35 mouse cellular contexts compared by ENCODE assay signal in genomic region chr12:83741722-83742121, GRCm38 (mm10). TPM values are rescaled to one million over a fixed set of nuclear protein-coding genes. Genes with fewer than 3 reads are reported as not detected.
"Had no signal": no experiment of that assay in that cellular context is flagged by ENCODE, and none has a peak within 500 bp of the region (broad histone marks: within the 10 kb centered on the region; RNA-seq: fewer than 3 reads in every experiment).

No protein-coding gene starts in this region.

- ATAC-seq: hindbrain, embryonic 16.5 days; hindbrain, postnatal 0 days; inflammation-experienced regulatory T-cells, adult 6 months; intestine, embryonic 15.5 days; intestine, embryonic 16.5 days; intestine, postnatal 0 days had no signal

- H3K4me1 ChIP-seq: heart, embryonic 15.5 days; hindbrain, embryonic 12.5 days; intestine, embryonic 15.5 days had no signal

- DNase-seq: heart, adult 2 months; heart, postnatal 10 days; heart, postnatal 14 days; heart, postnatal 36 days; heart, postnatal 4 days; kidney, adult 11 months; kidney, adult 18-20 months; kidney, adult 2 months; kidney, adult 8-10 months; kidney, adult 9 months; kidney, postnatal 10 days; kidney, postnatal 14 days; kidney, postnatal 4 days; layer of hippocampus, adult 9-11 months; layer of hippocampus, postnatal 36 days had no signal

- H3K4me3 ChIP-seq: heart, adult 2 months; heart, embryonic 10.5 days; heart, embryonic 12.5 days; heart, embryonic 13.5 days; heart, embryonic 15.5 days; hindbrain, embryonic 10.5 days; hindbrain, embryonic 12.5 days; hindbrain, embryonic 13.5 days; hindbrain, embryonic 15.5 days; intestine, embryonic 15.5 days; kidney, embryonic 15.5 days; layer of hippocampus, adult 2 months; left cerebral cortex, adult 2 months had no signal

- H3K9ac ChIP-seq: heart, embryonic 12.5 days; heart, embryonic 13.5 days; heart, embryonic 15.5 days; hindbrain, embryonic 12.5 days; hindbrain, embryonic 13.5 days; hindbrain, embryonic 14.5 days; hindbrain, embryonic 15.5 days; intestine, embryonic 15.5 days; kidney, embryonic 15.5 days had no signal

- H3K27ac ChIP-seq: heart, adult 2 months; heart, embryonic 10.5 days; heart, embryonic 13.5 days; heart, embryonic 15.5 days; hindbrain, embryonic 10.5 days; hindbrain, embryonic 12.5 days; hindbrain, embryonic 13.5 days; hindbrain, embryonic 14.5 days; hindbrain, embryonic 15.5 days; hindbrain, postnatal 0 days; intestine, embryonic 15.5 days; kidney, embryonic 15.5 days; kidney, postnatal 0 days; layer of hippocampus, adult 2 months; left cerebral cortex, adult 2 months had no signal

- H3K36me3 ChIP-seq: heart, embryonic 13.5 days; heart, embryonic 15.5 days; hindbrain, embryonic 15.5 days; intestine, embryonic 15.5 days had no signal

- H3K9me3 ChIP-seq: heart, embryonic 10.5 days; heart, embryonic 12.5 days; heart, embryonic 13.5 days; heart, embryonic 15.5 days; hindbrain, embryonic 10.5 days; hindbrain, embryonic 12.5 days; hindbrain, embryonic 13.5 days; hindbrain, embryonic 15.5 days; intestine, embryonic 15.5 days; kidney, embryonic 15.5 days had no signal

- H3K27me3 ChIP-seq: heart, embryonic 12.5 days; heart, embryonic 13.5 days; heart, embryonic 15.5 days; hindbrain, embryonic 12.5 days; hindbrain, embryonic 13.5 days; hindbrain, embryonic 15.5 days; intestine, embryonic 15.5 days; kidney, embryonic 15.5 days had no signal

- H3K4me2 ChIP-seq: heart, embryonic 11.5 days; heart, embryonic 12.5 days; heart, embryonic 13.5 days; heart, embryonic 15.5 days; hindbrain, embryonic 12.5 days; hindbrain, embryonic 13.5 days; hindbrain, embryonic 14.5 days; hindbrain, embryonic 15.5 days; intestine, embryonic 15.5 days; kidney, embryonic 15.5 days had no signal

RNA-seq across cellular contexts. Expression of gene Papln, which starts 21.7 kb away (rescaled TPM):
- polyA plus RNA-seq: inflammation-experienced regulatory T-cells, adult 6 months had no signal
